Mouse (Mus musculus): ENCODE measurements around the gene Otub2. TPM values are rescaled to one million over a fixed set of nuclear protein-coding genes. Genes with fewer than 3 reads are reported as not detected.

Otub2 gene
- 1.8 and 2.3 TPM in 2 replicates for polyA plus RNA-seq (2015; fragmentation: Nextera tagmentation; extraction: Ambion mirVana)

GRCm38 (mm10) chr12:103388505-103389347 lies at the start of gene Otub2:
Otub2 (plus strand) TSS chr12:103388682.
- Histone ChIP-seq H3K36me3 (ENCODE audit: control insufficient read depth, insufficient read depth) (no peaks in the 10 kb centered on the region), H3K9me3 (ENCODE audit: control insufficient read depth) (no peaks in the 10 kb centered on the region), H3K4me3 (ENCODE audit: low read depth, low read length) (peak within 1 kb of the TSS; percentile 70), H3K9ac (ENCODE audit: low read depth, low read length) (peak within 1 kb of the TSS; percentile 68), H3K27ac (ENCODE audit: low read depth, low read length) (no peak within 1 kb of the TSS; the same call in 1 of the 2 replicates), H3K4me2 (replicated peaks; ENCODE audit: low read depth) (peak within 1 kb of the TSS; percentile 89), H3K4me1 (replicated peaks; ENCODE audit: control insufficient read depth, insufficient read depth, low read length) (peaks cover 8% of the 10 kb centered on the region), H3K27me3 (replicated peaks; ENCODE audit: control insufficient read depth, insufficient read depth, low read length) (no peaks in the 10 kb centered on the region)
- ATAC-seq, result peak; percentile 93
- TF ChIP-seq CTCF (IDR thresholded peaks at IDR 0.05; ENCODE audit: low read depth), result peak; percentile 31; the same call in 1 of the 2 replicates
- WGBS, result under 1% methylated on average over 58 of the region's 58 CpGs

- Histone ChIP-seq H3K27ac (ENCODE audit: low read depth, low read length) (no peak overlapping the region), H3K4me3 (ENCODE audit: low read depth, low read length) (no peak overlapping the region), H3K27me3 (replicated peaks; ENCODE audit: control insufficient read depth, insufficient read depth, low read length) (no peaks in the 10 kb centered on the region), H3K9me3 (ENCODE audit: control insufficient read depth) (no peaks in the 10 kb centered on the region), H3K9ac (ENCODE audit: low read depth, low read length) (no peak overlapping the region), H3K36me3 (ENCODE audit: control insufficient read depth, insufficient read depth) (no peaks in the 10 kb centered on the region; the same call in 1 of the 2 replicates), H3K4me1 (replicated peaks; ENCODE audit: control insufficient read depth, insufficient read depth, low read length) (no peaks in the 10 kb centered on the region), H3K4me2 (replicated peaks; ENCODE audit: low read depth) (no peak overlapping the region)
- WGBS, result 78% methylated on average over 5 of the region's 5 CpGs
- ATAC-seq, result no peak
- no peak for TF ChIP-seq CTCF (IDR thresholded peaks at IDR 0.05; ENCODE audit: low read depth)
Measured at GRCm38 (mm10) chr12:103341212-103341611, 47.3 kb upstream of the Otub2 start.

- no peaks in the 10 kb centered on the region for H3K9me3 ChIP-seq (ENCODE audit: control insufficient read depth)
- no peak overlapping the region for H3K27ac ChIP-seq (ENCODE audit: low read depth, low read length)
- no peak for TF ChIP-seq CTCF (IDR thresholded peaks at IDR 0.05; ENCODE audit: low read depth)
- H3K27me3 ChIP-seq (replicated peaks; ENCODE audit: control insufficient read depth, insufficient read depth, low read length), result 0 out of 2 replicates have a peak, but pooled peaks cover 3% of the 10 kb centered on the region
- H3K4me3 ChIP-seq (ENCODE audit: low read depth, low read length), result no peak overlapping the region
- H3K4me1 ChIP-seq (replicated peaks; ENCODE audit: control insufficient read depth, insufficient read depth, low read length), result no peaks in the 10 kb centered on the region
- H3K9ac ChIP-seq (ENCODE audit: low read depth, low read length), result no peak overlapping the region
- 79% methylated on average over 8 of the region's 8 CpGs for WGBS
- no peak overlapping the region for H3K4me2 ChIP-seq (replicated peaks; ENCODE audit: low read depth)
- no peaks in the 10 kb centered on the region for H3K36me3 ChIP-seq (ENCODE audit: control insufficient read depth, insufficient read depth)
- no peak for ATAC-seq
Measured at GRCm38 (mm10) chr12:103343456-103343855, 45.0 kb upstream of the Otub2 start.

- Histone ChIP-seq H3K27ac (ENCODE audit: low read depth, low read length) (no peak overlapping the region), H3K4me1 (replicated peaks; ENCODE audit: control insufficient read depth, insufficient read depth, low read length) (no peaks in the 10 kb centered on the region), H3K9ac (ENCODE audit: low read depth, low read length) (no peak overlapping the region), H3K4me2 (replicated peaks; ENCODE audit: low read depth) (no peak overlapping the region), H3K9me3 (ENCODE audit: control insufficient read depth) (no peaks in the 10 kb centered on the region), H3K27me3 (replicated peaks; ENCODE audit: control insufficient read depth, insufficient read depth, low read length) (0 out of 2 replicates have a peak, but pooled peaks cover 3% of the 10 kb centered on the region), H3K4me3 (ENCODE audit: low read depth, low read length) (no peak overlapping the region), H3K36me3 (ENCODE audit: control insufficient read depth, insufficient read depth) (no peaks in the 10 kb centered on the region)
- no peak for ATAC-seq
- WGBS, result 70% methylated on average over 7 of the region's 7 CpGs
- TF ChIP-seq CTCF (IDR thresholded peaks at IDR 0.05; ENCODE audit: low read depth), result no peak
Measured at GRCm38 (mm10) chr12:103344934-103345333, 43.5 kb upstream of the Otub2 start.

GRCm38 (mm10) chr12:103346945-103347344 lies 41.5 kb upstream of the Otub2 start:
- WGBS, result 73% methylated on average over 8 of the region's 8 CpGs
- H3K27me3 ChIP-seq (replicated peaks; ENCODE audit: control insufficient read depth, insufficient read depth, low read length), result 0 out of 2 replicates have a peak, but pooled peaks cover 3% of the 10 kb centered on the region
- H3K9ac ChIP-seq (ENCODE audit: low read depth, low read length), result no peak overlapping the region
- TF ChIP-seq CTCF (IDR thresholded peaks at IDR 0.05; ENCODE audit: low read depth), result no peak
- no peaks in the 10 kb centered on the region for H3K4me1 ChIP-seq (replicated peaks; ENCODE audit: control insufficient read depth, insufficient read depth, low read length)
- H3K4me3 ChIP-seq (ENCODE audit: low read depth, low read length), result no peak overlapping the region
- H3K9me3 ChIP-seq (ENCODE audit: control insufficient read depth), result no peaks in the 10 kb centered on the region
- ATAC-seq, result no peak
- no peak overlapping the region for H3K4me2 ChIP-seq (replicated peaks; ENCODE audit: low read depth)
- H3K36me3 ChIP-seq (ENCODE audit: control insufficient read depth, insufficient read depth), result no peaks in the 10 kb centered on the region
- no peak overlapping the region for H3K27ac ChIP-seq (ENCODE audit: low read depth, low read length)

GRCm38 (mm10) chr12:103347406-103347805 lies 41.1 kb upstream of the Otub2 start:
- no peak for TF ChIP-seq CTCF (IDR thresholded peaks at IDR 0.05; ENCODE audit: low read depth)
- Histone ChIP-seq H3K27me3 (replicated peaks; ENCODE audit: control insufficient read depth, insufficient read depth, low read length) (0 out of 2 replicates have a peak, but pooled peaks cover 3% of the 10 kb centered on the region), H3K9me3 (ENCODE audit: control insufficient read depth) (no peaks in the 10 kb centered on the region), H3K4me2 (replicated peaks; ENCODE audit: low read depth) (no peak overlapping the region), H3K4me1 (replicated peaks; ENCODE audit: control insufficient read depth, insufficient read depth, low read length) (no peaks in the 10 kb centered on the region), H3K9ac (ENCODE audit: low read depth, low read length) (no peak overlapping the region), H3K36me3 (ENCODE audit: control insufficient read depth, insufficient read depth) (no peaks in the 10 kb centered on the region), H3K4me3 (ENCODE audit: low read depth, low read length) (no peak overlapping the region), H3K27ac (ENCODE audit: low read depth, low read length) (no peak overlapping the region)
- ATAC-seq, result no peak
- WGBS, result 63% methylated on average over 5 of the region's 5 CpGs
